Mouse (Mus musculus): ENCODE data around the gene Arhgap27. TPM values are rescaled to one million over a fixed set of nuclear protein-coding genes. Genes with fewer than 3 reads are reported as not detected.

The Arhgap27 gene
- polyA plus RNA-seq, 1 experiment from 2014 or later, result 6.7 TPM

Other genes starting within 250 kb of the Arhgap27 start
- gene Hexim1, start 247.5 kb downstream of the Arhgap27 start, polyA plus RNA-seq (2016; fragmentation: Nextera tagmentation; extraction: Ambion mirVana), result 2.8 and 3.0 TPM in 2 replicates
- gene Hexim2, start 231.3 kb downstream of the Arhgap27 start, polyA plus RNA-seq (2016; fragmentation: Nextera tagmentation; extraction: Ambion mirVana), result 7.8 and 8.4 TPM in 2 replicates
- 1.1 and 1.7 TPM in 2 replicates for gene Fmnl1, start 192.6 kb downstream of the Arhgap27 start, polyA plus RNA-seq (2016; fragmentation: Nextera tagmentation; extraction: Ambion mirVana)
- 0.17 TPM in 1 of 2 replicates, not detected in the other for gene 1700023F06Rik, start 155.1 kb downstream of the Arhgap27 start, polyA plus RNA-seq (2016; fragmentation: Nextera tagmentation; extraction: Ambion mirVana)
- gene Spata32, start 145.3 kb downstream of the Arhgap27 start, polyA plus RNA-seq (2016; fragmentation: Nextera tagmentation; extraction: Ambion mirVana), result not detected in 2 replicates
- gene Map3k14, start 96.2 kb downstream of the Arhgap27 start, polyA plus RNA-seq (2016; fragmentation: Nextera tagmentation; extraction: Ambion mirVana), result 2.0 and 2.6 TPM in 2 replicates
- gene Plekhm1, start 49.0 kb upstream of the Arhgap27 start, polyA plus RNA-seq (2016; fragmentation: Nextera tagmentation; extraction: Ambion mirVana), result 7.4 and 7.5 TPM in 2 replicates
- gene Lrrc37a, start 140.9 kb upstream of the Arhgap27 start, polyA plus RNA-seq (2016; fragmentation: Nextera tagmentation; extraction: Ambion mirVana), result not detected in 2 replicates